8 mouse cellular contexts compared by ENCODE assay signal in the genomic region with DNA sequence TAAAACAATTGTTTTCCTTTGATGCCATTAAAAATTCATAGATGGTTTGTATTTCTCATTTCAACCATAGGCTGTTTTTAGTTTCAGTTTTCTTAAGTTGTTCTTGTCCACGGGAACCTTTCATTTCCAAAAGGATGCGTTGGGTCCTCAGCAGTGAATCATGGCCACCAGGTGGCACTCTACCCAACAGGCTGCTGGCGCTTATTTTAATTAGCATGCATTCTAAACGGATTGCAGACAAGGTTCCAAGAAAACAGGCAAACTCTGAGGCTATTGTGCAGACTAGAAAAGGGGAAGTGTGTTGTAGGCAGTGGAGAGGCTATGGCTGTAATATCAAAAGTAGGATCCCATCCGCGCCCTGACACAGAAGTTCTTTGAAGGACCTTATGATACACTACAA.
DNase-seq lines count a peak whose midpoint lies in the region; ATAC-seq lines count a peak whose summit lies in the region.

No protein-coding gene starts in this region.

- no peaks in the 10 kb centered on the region for H3K27me3 ChIP-seq in neural tube, embryonic 15.5 days (replicated peaks)
- no peaks in the 10 kb centered on the region for H3K27me3 ChIP-seq in neural tube, embryonic 11.5 days (ENCODE audit: control insufficient read depth, insufficient read depth, low read length)

- no peak overlapping the region for H3K9ac ChIP-seq in neural tube, embryonic 15.5 days (replicated peaks)
- no peak overlapping the region for H3K9ac ChIP-seq in neural tube, embryonic 11.5 days (ENCODE audit: low read length)

- intact Hi-C loops in left cerebral cortex, postnatal 10 days (cut with DNase I): loop anchor here (5.0 kb wide), 2 partner anchors 107 to 128 kb away; partner anchors contain the start of gene Cyct

- no peaks in the 10 kb centered on the region for H3K4me1 ChIP-seq in neural tube, embryonic 15.5 days
- H3K4me1 ChIP-seq in neural tube, embryonic 11.5 days (ENCODE audit: control insufficient read depth, insufficient read depth, low read length): no peaks in the 10 kb centered on the region

- H3K4me2 ChIP-seq in neural tube, embryonic 15.5 days: no peak overlapping the region
- H3K4me2 ChIP-seq in neural tube, embryonic 11.5 days (ENCODE audit: low read depth): no peak overlapping the region

- DNase-seq in neural tube, embryonic 10.5 days (ENCODE audit: extremely low spot score, low spot score): peak; percentile 54
- peak; percentile 65 for DNase-seq in adrenal gland, postnatal 14 days
- peak; percentile 14 for DNase-seq in embryo, embryonic 11.5 days (ENCODE audit: low read depth, low spot score)
- DNase-seq in heart, postnatal 4 days: peak; percentile 71
- peak; percentile 65 to 68 for DNase-seq in left cerebral cortex, postnatal 10 days (ENCODE audit: extremely low spot score in 1 of 2, low spot score in 2 of 2)
- peak; percentile 51 for DNase-seq in neural tube, embryonic 11.5 days (ENCODE audit: low spot score)
- peak; percentile 43 for DNase-seq in urinary bladder, postnatal 25 days (ENCODE audit: low spot score)

- no peak overlapping the region for H3K27ac ChIP-seq in neural tube, embryonic 15.5 days (replicated peaks)
- no peak overlapping the region for H3K27ac ChIP-seq in neural tube, embryonic 11.5 days (ENCODE audit: low read depth, low read length)

- 50% methylated on average over 6 of the region's 6 CpGs for WGBS in neural tube, embryonic 15.5 days
- 53% methylated on average over 6 of the region's 6 CpGs for WGBS in neural tube, embryonic 11.5 days

- ATAC-seq in neural tube, embryonic 15.5 days (ENCODE audit: low FRiP score): no peak
- no peak for ATAC-seq in neural tube, embryonic 11.5 days (ENCODE audit: insufficient read depth, low FRiP score, low TSS enrichment)

- no peak overlapping the region for H3K4me3 ChIP-seq in neural tube, embryonic 15.5 days (replicated peaks)
- H3K4me3 ChIP-seq in neural tube, embryonic 11.5 days (ENCODE audit: low read depth, low read length): no peak overlapping the region

- H3K9me3 ChIP-seq in neural tube, embryonic 15.5 days (replicated peaks): no peaks in the 10 kb centered on the region
- H3K9me3 ChIP-seq in neural tube, embryonic 11.5 days (ENCODE audit: control insufficient read depth, low read length): no peaks in the 10 kb centered on the region

- no peaks in the 10 kb centered on the region for H3K36me3 ChIP-seq in neural tube, embryonic 15.5 days
- no peaks in the 10 kb centered on the region for H3K36me3 ChIP-seq in neural tube, embryonic 11.5 days (ENCODE audit: control insufficient read depth, insufficient read depth, low read length)

Comparison
In these comparisons a context has a peak if more than half of its experiments do, and no peak if none do; other contexts are left out.
1. DNase-seq: peak in every context shown above with its lines; median percentile 71 in heart, postnatal 4 days; 66 in left cerebral cortex, postnatal 10 days; 65 in adrenal gland, postnatal 14 days; 54 in neural tube, embryonic 10.5 days; 51 in neural tube, embryonic 11.5 days; 43 in urinary bladder, postnatal 25 days; 14 in embryo, embryonic 11.5 days.